Mouse (Mus musculus) neural tube, embryonic 15.5 days (tissue): ENCODE measurements at regions not wholly inside any gene's neighbourhood (a gene's known extent, or its start where the extent isn't known, plus 50 kb on each side); places are given as distances from the start of the nearest gene placed in this dataset.
A peak's percentile ranks its signal among the peaks of the same experiment; 100 is the strongest.

Experiments used
- ATAC-seq: fragments of 200-750 bp; cut with Nextera tagmentation; 2 replicates; pipeline ENCODE4 v1.8.0; 2017; ENCODE audit warnings: mild to moderate bottlenecking, moderate TSS enrichment, moderate library complexity; ENCODE audit not compliant: low FRiP score
- H3K27ac ChIP-seq: fragments of 300-500 bp; sonication (generic); replicated peaks from 2 replicates; pipeline ENCODE4 v1.5.1; 2015; ENCODE audit warnings: mild to moderate bottlenecking, inconsistent platforms
- H3K27me3 ChIP-seq: fragments of 300-500 bp; sonication (generic); replicated peaks from 2 replicates; pipeline ENCODE4 v1.6.1; 2015; ENCODE audit warnings: inconsistent platforms
- H3K36me3 ChIP-seq: fragments of 300-500 bp; sonication (generic); 2 replicates; pipeline ENCODE4 v1.6.1; 2015; ENCODE audit warnings: inconsistent platforms
- H3K4me1 ChIP-seq: fragments of 300-500 bp; sonication (generic); 2 replicates; pipeline ENCODE4 v1.6.1; 2015; ENCODE audit warnings: inconsistent platforms
- H3K4me2 ChIP-seq: fragments of 300-500 bp; sonication (generic); 2 replicates; pipeline ENCODE4 v1.6.1; 2015; ENCODE audit warnings: inconsistent platforms, mild to moderate bottlenecking, moderate library complexity
- H3K4me3 ChIP-seq: fragments of 300-500 bp; sonication (generic); replicated peaks from 2 replicates; pipeline ENCODE4 v1.5.1; 2015; ENCODE audit warnings: mild to moderate bottlenecking, inconsistent platforms
- H3K9ac ChIP-seq: fragments of 300-500 bp; sonication (generic); replicated peaks from 2 replicates; pipeline ENCODE4 v1.6.1; 2015; ENCODE audit warnings: mild to moderate bottlenecking, inconsistent platforms
- H3K9me3 ChIP-seq: fragments of 300-500 bp; sonication (generic); replicated peaks from 2 replicates; pipeline ENCODE4 v1.6.1; 2016; ENCODE audit warnings: inconsistent platforms
- WGBS: fragments of 180-500 bp; shearing (Covaris S2); methylation state at CpG from one replicate; pipeline ENCODE4 v1.1.7; 2015; ENCODE audit warnings: mixed read lengths; 5-methylcytosine and 5-hydroxymethylcytosine counted together

DNA sequence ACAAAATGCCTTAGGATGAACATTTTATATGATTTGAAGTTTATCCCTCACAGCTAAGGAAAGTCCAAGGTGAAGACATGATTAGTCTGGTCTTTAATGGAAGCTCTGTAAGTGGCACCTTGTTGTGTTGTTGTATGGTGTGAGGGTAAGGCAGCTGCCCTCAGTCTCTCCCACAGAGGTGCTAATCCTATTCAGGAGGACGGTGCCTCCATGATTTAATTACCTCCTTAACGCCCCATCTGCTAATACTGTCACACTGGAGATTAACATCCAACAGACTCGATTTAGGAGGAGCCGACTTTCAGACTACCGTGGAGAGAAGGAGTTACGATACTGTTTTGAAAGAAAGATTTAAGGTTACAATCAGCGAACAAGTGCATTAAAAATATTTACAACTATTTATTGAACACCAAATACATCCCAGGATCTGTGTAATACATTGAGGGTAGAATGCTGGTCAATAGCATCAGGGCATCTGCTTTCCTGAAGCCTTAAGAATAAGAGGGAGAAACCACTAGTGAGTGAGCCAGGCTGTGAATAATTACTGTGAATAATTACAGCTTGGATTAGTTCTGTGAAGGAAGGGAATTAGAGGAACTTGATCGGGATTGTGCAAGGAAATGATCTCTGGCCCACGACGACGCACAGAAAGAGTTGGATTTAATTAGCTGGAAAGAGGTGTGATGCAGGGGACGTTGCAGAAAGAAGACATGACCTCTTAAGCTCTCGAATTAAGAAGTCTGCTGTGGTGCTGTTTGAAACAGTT, 63.0 kb upstream of the Fam241a start:
- ATAC-seq: no peak
- H3K27ac ChIP-seq: no peak overlapping the region
- WGBS: 18% methylated on average over 13 of the region's 13 CpGs
- H3K9me3 ChIP-seq: no peaks in the 10 kb centered on the region
- no peaks in the 10 kb centered on the region for H3K27me3 ChIP-seq
- H3K4me1 ChIP-seq: no peaks in the 10 kb centered on the region
- no peaks in the 10 kb centered on the region for H3K36me3 ChIP-seq
- H3K9ac ChIP-seq: no peak overlapping the region
- H3K4me3 ChIP-seq: no peak overlapping the region
- H3K4me2 ChIP-seq: no peak overlapping the region

DNA sequence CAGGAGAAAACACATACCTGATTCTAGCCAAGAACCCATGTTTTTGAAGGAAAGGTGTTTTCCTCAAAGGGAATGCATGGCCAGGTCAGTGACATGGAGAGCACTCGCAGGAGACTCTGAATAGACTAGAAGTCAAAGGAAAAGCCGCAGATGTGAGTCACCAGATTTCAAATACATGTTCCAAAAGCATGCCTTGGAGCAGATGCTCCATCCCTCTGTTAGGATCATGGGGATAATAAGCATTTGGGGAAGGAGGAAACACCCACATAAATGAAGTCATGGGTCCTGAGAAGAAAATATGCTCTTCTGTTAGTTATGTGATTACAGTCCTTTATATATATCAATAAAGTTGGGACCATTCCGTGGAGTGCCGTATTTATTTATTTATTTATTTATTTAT, 58.7 kb upstream of the Fam241a start:
- Histone ChIP-seq H3K27ac (no peak overlapping the region), H3K4me2 (no peak overlapping the region), H3K27me3 (no peaks in the 10 kb centered on the region), H3K9ac (no peak overlapping the region), H3K9me3 (no peaks in the 10 kb centered on the region), H3K4me3 (no peak overlapping the region), H3K4me1 (no peaks in the 10 kb centered on the region), H3K36me3 (no peaks in the 10 kb centered on the region)
- ATAC-seq: no peak
- WGBS: 95% methylated on average over 4 of the region's 4 CpGs

DNA sequence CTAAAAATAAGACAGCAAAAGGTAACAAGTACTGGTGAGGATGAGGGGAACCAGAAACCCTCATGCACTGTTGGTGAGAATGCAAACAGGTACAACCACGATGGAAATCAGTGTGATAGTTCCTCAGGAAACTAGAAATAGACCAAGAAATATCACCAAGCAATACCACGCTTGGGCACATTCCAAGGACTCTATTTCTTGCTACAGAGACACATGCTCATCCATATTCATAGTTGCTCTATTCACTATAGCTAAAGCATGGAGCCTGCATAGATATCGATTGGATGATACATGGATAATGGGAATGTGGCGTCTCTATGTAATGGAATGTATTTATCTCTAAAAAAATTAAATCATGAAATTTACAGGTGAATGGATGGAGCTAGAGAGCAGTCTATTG, 57.5 kb upstream of the Fam241a start:
- Histone ChIP-seq H3K4me1 (no peaks in the 10 kb centered on the region), H3K9ac (no peak overlapping the region), H3K4me3 (no peak overlapping the region), H3K36me3 (no peaks in the 10 kb centered on the region), H3K4me2 (no peak overlapping the region), H3K27me3 (peaks cover 4% of the 10 kb centered on the region; the same call in 1 of the 2 replicates), H3K9me3 (no peaks in the 10 kb centered on the region), H3K27ac (no peak overlapping the region)
- WGBS: 88% methylated on average over 4 of the region's 4 CpGs
- ATAC-seq: no peak

DNA sequence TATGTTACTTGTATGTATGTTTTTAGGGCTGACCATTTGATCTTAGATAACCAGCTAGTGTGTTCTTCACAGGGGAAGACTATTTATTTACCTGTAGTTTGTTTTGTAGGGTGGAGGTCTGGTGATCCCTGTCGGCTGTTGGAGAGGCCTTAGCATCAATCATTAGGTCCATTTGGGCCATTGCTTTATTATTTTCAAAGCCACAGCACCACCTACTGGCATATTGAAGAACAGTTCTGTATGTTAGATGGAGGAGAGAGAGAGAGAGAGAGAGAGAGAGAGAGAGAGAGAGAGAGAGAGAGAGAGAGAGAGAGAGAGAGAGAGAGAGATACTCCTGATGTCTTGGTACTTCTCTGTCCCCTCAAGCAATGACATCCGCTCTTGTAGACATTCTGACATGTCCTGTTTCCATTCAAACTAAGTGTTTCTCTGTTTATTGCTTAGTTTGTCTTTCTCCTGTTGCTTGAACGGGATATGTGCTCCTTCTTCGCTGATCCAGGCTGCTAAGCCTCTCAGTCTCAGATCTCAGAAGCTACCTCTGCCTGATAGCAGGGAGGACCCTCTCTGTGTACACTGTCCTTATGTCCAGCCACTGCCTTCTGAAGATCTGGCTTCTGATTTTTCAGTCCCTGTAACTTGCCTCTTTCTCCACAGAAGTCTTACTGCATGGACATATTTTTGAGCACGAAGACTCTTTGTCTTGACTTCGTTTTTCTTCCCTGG, 52.9 kb upstream of the Fam241a start:
- H3K9ac ChIP-seq: no peak overlapping the region
- peaks cover 4% of the 10 kb centered on the region; the same call in 1 of the 2 replicates for H3K27me3 ChIP-seq
- 50% methylated on average over 6 of the region's 6 CpGs for WGBS
- H3K4me3 ChIP-seq: no peak overlapping the region
- H3K27ac ChIP-seq: no peak overlapping the region
- H3K4me2 ChIP-seq: no peak overlapping the region
- H3K4me1 ChIP-seq: no peaks in the 10 kb centered on the region
- peak; percentile 68; the same call in 1 of the 2 replicates for ATAC-seq
- H3K36me3 ChIP-seq: no peaks in the 10 kb centered on the region
- H3K9me3 ChIP-seq: no peaks in the 10 kb centered on the region

DNA sequence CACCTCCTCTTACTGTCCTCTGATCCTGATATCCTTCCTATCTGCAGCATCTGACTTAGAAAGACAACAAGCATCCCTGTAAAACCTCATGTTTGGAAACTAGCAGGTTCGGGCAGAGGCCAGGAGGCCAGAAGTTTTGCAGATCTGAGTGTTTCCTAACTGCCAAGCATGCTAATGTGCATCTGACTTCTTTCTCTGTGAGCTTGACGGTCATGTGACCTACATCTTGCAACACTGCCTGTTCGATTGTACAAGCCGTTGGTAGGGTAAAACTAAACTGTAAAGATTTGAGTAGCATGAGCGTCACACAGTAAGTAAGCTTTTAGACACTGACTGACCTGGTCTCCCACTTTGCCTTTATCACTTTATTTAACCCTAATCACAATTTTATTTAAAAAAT, 52.2 kb upstream of the Fam241a start:
- no peak for ATAC-seq
- no peak overlapping the region for H3K27ac ChIP-seq
- no peak overlapping the region for H3K9ac ChIP-seq
- H3K27me3 ChIP-seq: peaks cover 4% of the 10 kb centered on the region; the same call in 1 of the 2 replicates
- H3K4me1 ChIP-seq: no peaks in the 10 kb centered on the region
- no peaks in the 10 kb centered on the region for H3K36me3 ChIP-seq
- 80% methylated on average over 5 of the region's 5 CpGs for WGBS
- H3K4me2 ChIP-seq: no peak overlapping the region
- no peak overlapping the region for H3K4me3 ChIP-seq
- H3K9me3 ChIP-seq: no peaks in the 10 kb centered on the region
